Mouse (Mus musculus) stomach, postnatal 0 days (tissue): Measurements from ENCODE around the gene Usf3.
A peak's percentile ranks its signal among the peaks of the same experiment; 100 is the strongest.

ENCODE experiments used
- CTCF ChIP-seq: IDR thresholded peaks from 2 replicates; pipeline ENCODE4 v1.5.1; 2016; ENCODE audit warnings: antibody characterized with exemption, low read depth, mild to moderate bottlenecking, moderate library complexity
- EP300 ChIP-seq: optimal IDR thresholded peaks from 2 replicates; pipeline ENCODE3; 2016; ENCODE audit warnings: antibody characterized with exemption

DNA sequence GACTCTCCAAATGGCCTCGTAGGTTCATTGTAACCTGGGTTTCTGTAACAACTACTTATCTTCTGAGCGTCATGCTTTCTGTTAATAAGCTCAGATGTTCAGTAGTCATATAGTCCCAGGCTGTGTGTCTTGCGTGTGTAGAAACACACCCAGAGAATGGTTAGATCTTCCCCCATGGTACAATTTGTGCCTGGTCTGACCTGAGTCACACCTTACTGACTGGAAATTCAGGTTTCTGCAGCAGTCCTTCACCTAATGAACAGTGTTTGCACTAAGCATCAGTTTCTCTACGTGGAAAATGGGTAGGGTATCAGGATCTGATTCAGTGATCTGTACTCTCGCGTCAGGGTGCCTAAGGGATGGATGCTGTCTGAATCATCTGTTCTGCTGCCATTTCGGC is 60.0 kb downstream of the Usf3 start:
- no peak for TF ChIP-seq CTCF
- peak; percentile 92 for TF ChIP-seq EP300
